Mouse (Mus musculus): ENCODE results near the gene Bcor.

GRCm38 (mm10) chrX:12151269-12151995 lies 8.7 kb downstream of the Bcor start:
- TF ChIP-seq CTCF (IDR thresholded peaks at IDR 0.05; ENCODE audit: low read depth): no peak
- no peak for TF ChIP-seq EP300 (IDR thresholded peaks at IDR 0.05; ENCODE audit: low read depth)

Measured in liver, postnatal 0 days (tissue).